Mouse (Mus musculus) myocyte (in vitro differentiated cells): Measurements from ENCODE around the gene Tpcn2. TPM values are rescaled to one million over a fixed set of nuclear protein-coding genes. Genes with fewer than 3 reads are reported as not detected.

Source experiments
- H3K27me3 ChIP-seq: one replicate; pipeline ENCODE4 v1.6.1; 2011; ENCODE audit not compliant: control insufficient read depth, insufficient read depth, insufficient read length
- H3K36me3 ChIP-seq: one replicate; pipeline ENCODE4 v1.6.1; 2011; ENCODE audit not compliant: control insufficient read depth, insufficient read depth
- H3K4me2 ChIP-seq: one replicate; pipeline ENCODE4 v1.6.1; 2011; ENCODE audit warnings: low read depth, control low read depth
- H3K4me3 ChIP-seq: one replicate; pipeline ENCODE4 v1.5.1; 2011; ENCODE audit warnings: mild to moderate bottlenecking, control low read depth, moderate library complexity
- H3K79me2 ChIP-seq: one replicate; pipeline ENCODE4 v1.6.1; 2011; ENCODE audit not compliant: control insufficient read depth, insufficient read depth
- H3ac ChIP-seq: one replicate; pipeline ENCODE4 v1.6.1; 2011; ENCODE audit not compliant: control insufficient read depth, insufficient read length
- CEBPB ChIP-seq: IDR thresholded peaks from 2 replicates; pipeline ENCODE4 v1.6.1; 2011; ENCODE audit warnings: mild to moderate bottlenecking, moderate library complexity; ENCODE audit not compliant: poor library complexity, insufficient read depth, severe bottlenecking
- E2F4 ChIP-seq: IDR thresholded peaks from one replicate; pipeline ENCODE4 v1.6.1; 2011; ENCODE audit warnings: mild to moderate bottlenecking, control low read depth, moderate library complexity; ENCODE audit not compliant: insufficient read depth
- MAX ChIP-seq: IDR thresholded peaks from one replicate; pipeline ENCODE4 v1.6.1; 2011; ENCODE audit warnings: low read depth, mild to moderate bottlenecking, control low read depth
- MYOD1 ChIP-seq, 3 experiments: IDR thresholded peaks; one replicate each; pipeline ENCODE4 v1.6.1; 2011; ENCODE audit warnings: control low read depth in 2 of 3, low read depth in 2 of 3, mild to moderate bottlenecking in 2 of 3, moderate library complexity in 1 of 3; ENCODE audit not compliant: insufficient read length in 2 of 3, control insufficient read depth in 1 of 3
- MYOG ChIP-seq, 3 experiments: IDR thresholded peaks; one replicate each; pipeline ENCODE4 v1.6.1; 2011; ENCODE audit warnings: control low read depth in 2 of 3, low read depth in 2 of 3, mild to moderate bottlenecking in 2 of 3; ENCODE audit not compliant: insufficient read length in 2 of 3, control insufficient read depth in 1 of 3, insufficient read depth in 1 of 3
- POLR2A ChIP-seq: IDR thresholded peaks from one replicate; pipeline ENCODE4 v1.6.1; 2011; ENCODE audit warnings: low read depth, mild to moderate bottlenecking, control low read depth, moderate library complexity; ENCODE audit not compliant: insufficient read length
- POLR2AphosphoS2 ChIP-seq: IDR thresholded peaks from one replicate; pipeline ENCODE4 v1.6.1; 2011; ENCODE audit warnings: low read depth, control low read depth; ENCODE audit not compliant: insufficient read length
- REST ChIP-seq: IDR thresholded peaks from one replicate; pipeline ENCODE4 v1.6.1; 2011; ENCODE audit warnings: mild to moderate bottlenecking, control low read depth, moderate library complexity; ENCODE audit not compliant: insufficient read depth, insufficient read length
- SRF ChIP-seq: IDR thresholded peaks from one replicate; pipeline ENCODE4 v1.6.1; 2011; ENCODE audit warnings: low read depth; ENCODE audit not compliant: control insufficient read depth, insufficient read length
- TCF12 ChIP-seq: IDR thresholded peaks from one replicate; pipeline ENCODE4 v1.6.1; 2011; ENCODE audit warnings: mild to moderate bottlenecking, control low read depth; ENCODE audit not compliant: poor library complexity, insufficient read depth, severe bottlenecking
- TCF3 ChIP-seq: IDR thresholded peaks from one replicate; pipeline ENCODE4 v1.6.1; 2011; ENCODE audit warnings: low read depth, control low read depth; ENCODE audit not compliant: insufficient read length
- USF1 ChIP-seq: IDR thresholded peaks from one replicate; pipeline ENCODE4 v1.6.1; 2011; ENCODE audit warnings: low read depth, mild to moderate bottlenecking, control low read depth, moderate library complexity
- polyA plus RNA-seq: library from polyadenylated mRNA; unstranded; fragments of >200 nt; fragmentation: generic; extraction: Trizol; gene quantifications from one replicate; pipeline ENCODE4 v1.2.1, GENCODE M21; 2012; ENCODE audit warnings: missing spikeins

The Tpcn2 gene
- polyA plus RNA-seq, 1 experiment: 4.4 TPM

DNA sequence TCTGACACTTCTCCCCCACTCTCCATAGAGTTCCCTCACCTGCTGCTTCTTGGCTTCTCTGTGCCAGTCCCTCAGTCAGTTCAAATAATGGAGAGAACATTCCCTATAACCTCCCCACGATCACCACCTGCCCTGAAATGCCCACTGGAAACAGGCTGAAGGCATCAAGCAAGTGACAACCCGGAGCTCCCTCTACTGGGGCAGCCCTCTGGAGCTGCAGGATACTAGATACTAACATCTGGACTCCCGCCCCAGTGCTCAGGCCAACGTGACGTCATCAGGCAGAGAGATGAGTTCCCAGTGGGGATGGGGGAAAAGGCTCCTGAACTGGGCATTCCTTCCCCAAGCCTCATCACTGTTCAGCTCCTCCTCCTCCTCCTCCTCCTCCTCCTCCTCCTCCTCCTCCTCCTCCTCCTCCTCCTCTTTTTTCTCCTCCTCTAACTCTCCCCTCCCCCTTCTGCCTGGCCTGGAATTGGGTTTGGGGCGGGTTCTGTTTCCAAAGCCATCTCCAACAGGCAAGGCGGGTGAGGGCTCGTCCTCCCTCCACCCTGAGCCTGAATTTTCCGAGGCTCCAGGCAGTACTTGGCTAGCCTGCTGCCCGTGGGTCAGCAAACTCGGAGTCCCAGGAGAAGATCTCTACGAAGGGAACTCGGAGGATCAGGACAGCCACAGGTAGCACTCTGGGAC lies 16.7 kb upstream of the Tpcn2 start, which contains the start of gene Mrgprf:
Mrgprf (plus strand) TSS at position 508 of the 687 bp plus-strand sequence.
- Histone ChIP-seq H3ac (no peak within 1 kb of the TSS), H3K27me3 (no peaks in the 10 kb centered on the region), H3K36me3 (no peaks in the 10 kb centered on the region), H3K79me2 (no peaks in the 10 kb centered on the region), H3K4me2 (peak within 1 kb of the TSS; percentile 62), H3K4me3 (no peak within 1 kb of the TSS)
- TF ChIP-seq TCF3: no peak

- no peak overlapping the region for H3ac ChIP-seq
- TF ChIP-seq MYOD1 (IDR thresholded peaks at IDR 0.05; ENCODE audit: control insufficient read depth in 1 of 3, insufficient read length in 2 of 3, low read depth in 2 of 3): peak in 1 of 3 experiments; percentile 62
- TF ChIP-seq REST: no peak
- no peak for TF ChIP-seq TCF3
- no peak for TF ChIP-seq TCF12
- no peak for TF ChIP-seq CEBPB
- no peak for TF ChIP-seq POLR2A
- no peak for TF ChIP-seq SRF
- peak in 2 of 3 experiments; percentile 11 to 57 for TF ChIP-seq MYOG (IDR thresholded peaks at IDR 0.05; ENCODE audit: control insufficient read depth in 1 of 3, insufficient read depth in 1 of 3, insufficient read length in 2 of 3, low read depth in 2 of 3)
- no peak for TF ChIP-seq E2F4
- no peak for TF ChIP-seq MAX
- no peak for TF ChIP-seq USF1
- H3K36me3 ChIP-seq: no peaks in the 10 kb centered on the region
- H3K79me2 ChIP-seq: no peaks in the 10 kb centered on the region
- H3K27me3 ChIP-seq: no peaks in the 10 kb centered on the region
- no peak overlapping the region for H3K4me3 ChIP-seq
- H3K4me2 ChIP-seq: peak overlapping the region; percentile 62
Observed at GRCm38 (mm10) chr7:145299562-145300320, 15.9 kb upstream of the Tpcn2 start.

DNA sequence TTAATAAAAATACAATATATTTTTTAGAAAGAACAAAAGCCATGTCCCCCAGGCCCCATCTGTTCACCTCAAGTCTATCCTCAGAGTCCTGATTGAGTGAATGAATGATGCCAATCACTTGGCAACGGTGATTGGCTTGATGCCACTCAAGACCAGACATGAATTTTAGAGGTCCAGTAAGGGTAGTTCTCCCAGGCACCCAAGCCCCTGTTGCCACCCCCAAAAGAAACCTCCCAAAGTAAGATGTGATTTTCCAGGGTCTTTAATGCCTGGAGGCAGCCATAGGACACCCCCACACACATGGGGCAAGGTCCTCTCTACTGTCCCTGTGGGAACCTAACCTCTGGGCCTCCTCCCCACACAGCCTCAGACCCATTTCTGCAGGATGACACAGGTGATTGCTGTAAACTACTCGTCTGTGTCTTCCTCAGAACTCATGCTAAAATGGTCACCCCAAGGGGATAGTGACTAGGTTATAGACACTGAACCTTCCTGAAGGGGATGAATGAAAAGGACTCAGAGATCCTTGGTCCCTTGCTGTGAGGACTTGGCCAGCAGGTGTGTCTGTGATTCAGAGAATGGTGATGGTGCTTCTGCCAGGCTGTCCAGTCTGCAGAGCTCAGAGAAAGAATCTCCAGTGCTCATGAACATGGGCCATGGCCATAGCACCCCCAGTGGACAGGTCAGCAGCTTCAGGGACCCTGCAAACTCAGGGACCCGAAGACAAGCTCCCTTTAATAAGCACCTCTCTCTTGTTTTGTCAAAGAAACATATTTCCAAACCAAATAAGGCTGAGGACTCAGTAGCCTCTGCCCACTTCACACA lies 15.1 kb upstream of the Tpcn2 start:
- no peaks in the 10 kb centered on the region for H3K79me2 ChIP-seq
- H3K4me3 ChIP-seq: no peak overlapping the region
- TF ChIP-seq MAX (no peak), TCF12 (no peak), E2F4 (no peak), POLR2A (no peak), REST (no peak), TCF3 (no peak), SRF (no peak), USF1 (no peak), MYOD1 (IDR thresholded peaks at IDR 0.05; ENCODE audit: control insufficient read depth in 1 of 3, insufficient read length in 2 of 3, low read depth in 2 of 3) (no peak), MYOG (IDR thresholded peaks at IDR 0.05; ENCODE audit: control insufficient read depth in 1 of 3, insufficient read depth in 1 of 3, insufficient read length in 2 of 3, low read depth in 2 of 3) (no peak), CEBPB (no peak), POLR2AphosphoS2 (no peak)
- peak overlapping the region; percentile 27 for H3K4me2 ChIP-seq
- no peaks in the 10 kb centered on the region for H3K36me3 ChIP-seq
- no peaks in the 10 kb centered on the region for H3K27me3 ChIP-seq
- H3ac ChIP-seq: no peak overlapping the region

DNA sequence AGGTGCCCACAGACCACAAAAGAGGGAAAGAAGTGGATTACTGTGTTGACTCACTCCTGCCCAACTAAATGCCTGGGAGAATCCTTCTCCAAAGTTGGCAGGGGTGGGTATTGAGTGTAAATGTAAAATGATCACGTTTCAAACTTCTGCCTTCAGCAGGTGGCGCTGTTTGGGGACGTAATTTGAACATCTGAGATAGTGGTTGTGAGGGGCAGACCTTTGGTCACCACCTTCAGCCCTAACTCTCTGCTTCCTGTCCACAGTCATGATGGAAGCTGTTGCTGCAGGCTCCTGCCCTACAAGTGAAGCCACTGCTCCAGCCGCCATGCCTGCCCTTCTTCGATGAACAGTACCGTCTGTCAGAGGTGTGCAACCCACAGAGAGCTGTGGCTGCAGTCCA lies 10.0 kb upstream of the Tpcn2 start:
- Histone ChIP-seq H3K79me2 (no peaks in the 10 kb centered on the region), H3K4me2 (no peak overlapping the region), H3K4me3 (no peak overlapping the region), H3ac (no peak overlapping the region), H3K27me3 (no peaks in the 10 kb centered on the region), H3K36me3 (no peaks in the 10 kb centered on the region)
- TF ChIP-seq REST (no peak), POLR2A (no peak), CEBPB (no peak), POLR2AphosphoS2 (no peak), MYOG (IDR thresholded peaks at IDR 0.05; ENCODE audit: control insufficient read depth in 1 of 3, insufficient read depth in 1 of 3, insufficient read length in 2 of 3, low read depth in 2 of 3) (no peak), USF1 (no peak), E2F4 (no peak), TCF3 (no peak)
